Mouse (Mus musculus): Measurements from ENCODE around the gene 4933430I17Rik. TPM values are rescaled to one million over a fixed set of nuclear protein-coding genes. Genes with fewer than 3 reads are reported as not detected.

The 4933430I17Rik gene
- polyA plus RNA-seq, 1 experiment from 2014 or later: 1.5 TPM

DNA sequence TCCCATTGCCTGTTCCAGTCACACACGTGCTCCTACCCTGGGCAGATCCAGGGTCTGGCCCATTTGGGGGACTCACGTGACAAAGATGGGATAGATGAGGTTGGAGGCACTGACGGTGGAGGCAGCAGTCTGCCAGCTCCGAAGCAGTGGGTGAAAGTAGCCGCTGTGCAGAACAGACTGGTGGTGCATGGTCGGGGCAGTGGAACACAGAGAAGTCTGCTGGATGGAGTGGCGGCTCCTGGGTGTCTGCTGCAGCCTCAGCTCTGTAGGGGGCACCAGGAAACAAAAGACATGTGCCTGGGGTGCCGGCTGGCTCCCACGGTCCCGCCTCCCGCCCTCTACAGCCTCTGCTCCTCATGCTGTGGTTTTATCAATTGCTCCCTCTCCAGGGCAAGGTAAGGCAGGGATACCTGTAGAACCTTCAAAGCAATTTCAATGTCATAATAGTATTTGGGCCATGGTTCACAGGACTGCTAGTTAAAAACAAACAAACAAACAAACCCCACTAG, 11.1 kb upstream of the 4933430I17Rik start:
- Histone ChIP-seq H3K36me3 (peaks cover 51% of the 10 kb centered on the region), H3K9me3 (replicated peaks) (no peaks in the 10 kb centered on the region)

DNA sequence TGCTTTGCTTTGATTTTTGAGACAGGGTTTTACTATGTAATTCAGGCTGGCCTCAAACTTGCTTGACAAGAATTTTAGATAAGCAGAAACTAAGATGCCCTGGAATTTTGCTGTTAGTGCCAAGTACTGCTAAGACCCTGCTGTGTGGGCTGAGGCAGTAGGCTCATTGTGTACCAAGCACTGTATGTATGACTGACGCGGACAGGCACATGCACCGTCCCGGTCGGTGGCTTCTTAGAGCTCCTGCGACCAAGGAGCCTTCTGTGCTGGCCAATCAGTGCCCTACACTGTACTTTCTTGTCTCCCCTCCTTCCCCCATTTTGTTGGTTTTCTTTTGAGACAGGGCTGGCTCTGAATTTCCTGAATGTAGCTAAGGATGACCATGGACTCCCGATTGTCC, 10.2 kb upstream of the 4933430I17Rik start:
- H3K36me3 ChIP-seq: peaks cover 42% of the 10 kb centered on the region
- H3K9me3 ChIP-seq (replicated peaks): no peaks in the 10 kb centered on the region
- WGBS: 93% methylated on average over 7 of the region's 7 CpGs
- no peak overlapping the region for H3K27ac ChIP-seq (replicated peaks)
- H3K4me3 ChIP-seq: 0 out of 2 replicates have a peak overlapping the region, but pooled peaks have one; percentile 36
- no peaks in the 10 kb centered on the region for H3K27me3 ChIP-seq (ENCODE audit: low read depth, poor library complexity, severe bottlenecking)
- DNase-seq (ENCODE audit: low spot score): no peak
- H3K4me1 ChIP-seq: peaks cover 34% of the 10 kb centered on the region

More for the DNA sequence above, 11.1 kb upstream of the 4933430I17Rik start:
- 48% methylated on average over 11 of the region's 11 CpGs for WGBS
- Histone ChIP-seq H3K27ac (replicated peaks) (no peak overlapping the region), H3K4me3 (no peak overlapping the region), H3K27me3 (ENCODE audit: low read depth, poor library complexity, severe bottlenecking) (no peaks in the 10 kb centered on the region), H3K4me1 (peaks cover 29% of the 10 kb centered on the region)
- no peak for DNase-seq (ENCODE audit: low spot score)

DNA sequence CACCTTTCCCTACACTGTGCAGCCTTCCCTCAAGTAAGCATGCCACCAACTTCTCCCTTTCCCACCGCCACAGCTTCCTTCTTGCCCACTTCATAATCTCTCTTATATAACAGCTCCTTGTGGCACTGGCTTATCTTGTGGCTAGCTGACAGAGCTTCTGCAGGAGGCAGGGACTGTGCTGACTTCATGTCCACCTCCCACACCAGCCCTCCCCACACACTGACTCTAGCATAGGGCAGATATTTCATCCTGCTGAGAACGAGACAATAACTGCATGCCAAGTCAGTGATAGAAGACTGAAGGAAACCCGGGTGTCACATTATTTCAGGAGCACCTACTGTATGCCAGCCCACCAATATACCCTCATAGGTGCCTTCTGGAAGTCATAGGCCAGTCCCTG, 9.7 kb upstream of the 4933430I17Rik start:
- Histone ChIP-seq H3K36me3 (peaks cover 37% of the 10 kb centered on the region), H3K9me3 (replicated peaks) (no peaks in the 10 kb centered on the region), H3K4me3 (peak overlapping the region; percentile 36; the same call in 1 of the 2 replicates), H3K4me1 (peaks cover 39% of the 10 kb centered on the region), H3K27ac (replicated peaks) (peak overlapping the region; percentile 59), H3K27me3 (ENCODE audit: low read depth, poor library complexity, severe bottlenecking) (no peaks in the 10 kb centered on the region)
- WGBS: 89% methylated on average over 3 of the region's 3 CpGs
- DNase-seq (ENCODE audit: low spot score): no peak

DNA sequence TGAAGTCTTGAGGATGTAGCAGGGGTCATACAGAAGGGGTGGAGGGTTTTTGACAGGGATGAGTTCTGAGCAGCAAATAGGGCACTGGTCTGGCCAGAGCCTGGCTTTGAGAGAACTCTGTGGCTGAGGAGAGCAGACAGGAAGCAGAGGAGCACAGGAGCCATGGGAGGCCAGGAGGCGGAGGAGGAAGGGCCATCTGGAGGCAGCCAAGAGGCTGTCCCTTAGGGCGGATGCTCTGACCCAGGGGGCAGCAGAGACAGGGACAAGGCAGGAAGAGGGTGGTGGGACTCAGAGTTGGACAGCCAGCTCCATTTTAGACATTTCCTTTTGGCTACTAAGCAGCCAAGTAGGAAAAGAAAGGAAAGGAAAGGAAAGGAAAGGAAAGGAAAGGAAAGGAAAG, 9.1 kb upstream of the 4933430I17Rik start:
- no peak for DNase-seq (ENCODE audit: low spot score)
- H3K4me3 ChIP-seq: peak overlapping the region; percentile 36
- H3K27me3 ChIP-seq (ENCODE audit: low read depth, poor library complexity, severe bottlenecking): no peaks in the 10 kb centered on the region
- peak overlapping the region; percentile 59 for H3K27ac ChIP-seq (replicated peaks)
- WGBS: 49% methylated on average over 2 of the region's 2 CpGs
- peaks cover 31% of the 10 kb centered on the region for H3K36me3 ChIP-seq
- H3K9me3 ChIP-seq (replicated peaks): no peaks in the 10 kb centered on the region
- H3K4me1 ChIP-seq: peaks cover 44% of the 10 kb centered on the region

DNA sequence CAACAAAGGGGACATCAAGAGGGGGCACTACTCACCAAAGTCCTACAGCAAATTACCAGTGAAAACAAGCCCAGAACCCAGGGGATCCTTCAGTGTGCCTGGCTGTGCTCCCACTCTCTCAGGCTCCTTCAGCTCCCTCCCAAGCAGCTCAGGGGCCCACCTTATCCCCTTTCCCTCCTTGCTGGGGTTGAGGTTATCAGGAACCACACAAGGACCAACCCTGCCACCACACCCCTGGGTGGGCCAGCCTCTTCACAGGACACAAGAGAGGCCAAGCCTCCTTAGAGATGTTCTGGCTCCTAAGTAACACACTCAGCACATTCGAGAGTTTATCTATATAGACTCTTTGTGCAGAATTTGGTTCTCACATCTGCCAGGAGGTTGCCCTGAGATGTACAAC, 8.6 kb upstream of the 4933430I17Rik start:
- H3K4me3 ChIP-seq: peak overlapping the region; percentile 36; the same call in 1 of the 2 replicates
- WGBS: 86% methylated on average over 1 of the region's 1 CpGs
- peak overlapping the region; percentile 59 for H3K27ac ChIP-seq (replicated peaks)
- peaks cover 26% of the 10 kb centered on the region for H3K36me3 ChIP-seq
- peaks cover 44% of the 10 kb centered on the region for H3K4me1 ChIP-seq
- H3K27me3 ChIP-seq (ENCODE audit: low read depth, poor library complexity, severe bottlenecking): no peaks in the 10 kb centered on the region
- DNase-seq (ENCODE audit: low spot score): no peak
- no peaks in the 10 kb centered on the region for H3K9me3 ChIP-seq (replicated peaks)

DNA sequence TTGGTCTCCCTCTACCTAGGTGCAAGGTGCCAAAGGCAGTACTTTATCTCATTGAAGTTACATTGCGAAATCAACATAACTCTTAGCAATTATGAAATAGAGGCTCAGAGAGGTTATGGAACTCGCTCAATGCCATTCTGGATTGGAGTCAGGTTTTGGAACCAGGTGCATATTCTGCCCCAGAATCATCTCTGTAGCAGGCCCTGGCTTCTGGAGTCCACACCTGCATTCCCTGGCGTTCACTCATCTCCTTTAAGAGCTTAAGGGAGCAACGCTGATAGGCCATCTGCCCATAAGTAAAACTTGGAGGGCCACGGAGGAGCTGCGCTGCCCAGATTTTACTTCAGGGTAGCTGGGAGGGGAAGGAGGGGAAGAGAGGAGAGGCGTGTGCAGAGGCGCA, 8.1 kb upstream of the 4933430I17Rik start:
- WGBS: 96% methylated on average over 8 of the region's 8 CpGs
- Histone ChIP-seq H3K9me3 (replicated peaks) (no peaks in the 10 kb centered on the region), H3K4me1 (peaks cover 44% of the 10 kb centered on the region), H3K27ac (replicated peaks) (no peak overlapping the region), H3K27me3 (ENCODE audit: low read depth, poor library complexity, severe bottlenecking) (no peaks in the 10 kb centered on the region), H3K36me3 (peaks cover 26% of the 10 kb centered on the region), H3K4me3 (no peak overlapping the region)
- no peak for DNase-seq (ENCODE audit: low spot score)

DNA sequence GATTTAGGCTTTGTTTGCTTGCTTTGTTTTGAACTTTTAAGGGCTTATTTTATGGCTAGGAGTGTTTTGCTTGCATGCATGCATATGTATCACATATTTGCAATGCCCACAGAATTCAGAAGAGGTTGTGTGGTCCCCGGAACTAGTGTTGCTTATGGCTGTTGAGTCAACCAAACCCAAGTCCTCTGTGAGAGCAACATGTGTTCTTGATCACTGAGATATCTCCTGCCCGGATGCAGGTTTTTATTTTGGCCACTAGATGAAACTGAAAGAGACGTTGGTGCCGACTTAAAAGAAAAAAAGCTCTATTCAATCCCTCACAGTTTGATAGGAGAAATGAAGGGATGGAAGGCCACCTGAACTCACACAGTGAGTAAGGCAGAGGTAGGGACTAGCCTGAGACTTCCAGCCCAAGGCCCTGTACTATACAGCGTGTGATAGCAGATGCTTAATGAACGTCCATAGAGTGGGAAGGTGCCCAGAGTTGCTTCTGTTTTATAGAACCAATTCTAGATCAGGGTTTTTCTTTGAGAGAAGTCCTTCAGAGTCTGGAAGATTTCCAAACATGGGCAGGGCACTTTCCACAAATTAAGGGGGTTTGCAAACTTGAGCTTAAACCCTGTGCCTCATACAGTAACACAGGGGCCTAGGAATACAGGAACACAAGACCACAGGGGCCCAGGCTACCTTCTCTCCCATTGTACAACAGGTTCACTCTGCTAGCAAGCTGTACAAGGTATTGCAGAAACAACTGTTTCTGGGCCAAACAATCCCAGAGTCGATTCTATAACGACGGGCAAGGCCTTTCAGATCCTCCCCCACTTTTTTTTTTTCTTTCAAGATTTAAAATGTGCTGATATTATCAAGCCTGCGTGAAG, 7.4 kb upstream of the 4933430I17Rik start:
- Histone ChIP-seq H3K27ac (replicated peaks) (no peak overlapping the region), H3K4me1 (peaks cover 44% of the 10 kb centered on the region), H3K4me3 (peak overlapping the region; percentile 82; the same call in 1 of the 2 replicates), H3K9me3 (replicated peaks) (no peaks in the 10 kb centered on the region), H3K27me3 (ENCODE audit: low read depth, poor library complexity, severe bottlenecking) (no peaks in the 10 kb centered on the region), H3K36me3 (peaks cover 26% of the 10 kb centered on the region)
- no peak for DNase-seq (ENCODE audit: low spot score)
- WGBS: 86% methylated on average over 10 of the region's 10 CpGs

DNA sequence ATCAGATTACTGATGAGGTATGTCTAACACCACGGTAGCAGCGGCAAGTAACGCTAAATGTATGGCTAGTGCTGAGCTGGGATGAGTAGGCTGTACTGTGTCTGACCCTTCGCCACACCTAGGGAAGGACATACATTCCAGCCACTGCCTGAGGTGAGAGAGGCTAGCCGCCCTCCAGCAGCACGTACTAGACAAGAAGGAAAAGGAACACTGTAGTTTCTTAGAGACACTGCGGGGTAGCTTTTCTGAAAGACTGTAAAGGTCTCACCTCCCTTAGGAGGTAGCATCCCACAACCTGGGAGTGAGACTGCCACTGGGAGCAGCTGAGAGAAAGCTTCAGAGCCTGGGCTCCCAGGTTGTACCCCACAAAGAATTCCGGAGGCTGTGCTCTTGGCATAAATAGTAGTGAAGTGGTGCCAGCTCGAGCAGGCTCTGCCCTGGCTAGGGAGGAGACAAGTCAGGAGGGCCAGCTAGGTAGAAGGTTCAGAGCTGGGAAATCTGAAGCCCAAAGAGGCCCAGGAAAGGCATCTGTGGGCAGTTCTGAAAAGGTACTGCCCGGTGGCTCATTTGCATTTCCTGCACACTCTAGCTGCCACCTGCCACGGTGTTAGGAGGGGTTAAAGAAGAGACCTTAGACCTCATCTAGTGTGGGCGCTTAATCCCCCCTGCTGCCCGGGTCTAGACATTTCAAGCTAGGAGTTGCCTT, 6.6 kb upstream of the 4933430I17Rik start:
- peak overlapping the region; percentile 82 for H3K4me3 ChIP-seq
- WGBS: 59% methylated on average over 13 of the region's 13 CpGs
- peak overlapping the region; percentile 91 for H3K27ac ChIP-seq (replicated peaks)
- no peaks in the 10 kb centered on the region for H3K27me3 ChIP-seq (ENCODE audit: low read depth, poor library complexity, severe bottlenecking)
- DNase-seq (ENCODE audit: low spot score): no peak
- no peaks in the 10 kb centered on the region for H3K9me3 ChIP-seq (replicated peaks)
- peaks cover 48% of the 10 kb centered on the region for H3K4me1 ChIP-seq
- H3K36me3 ChIP-seq: peaks cover 26% of the 10 kb centered on the region

DNA sequence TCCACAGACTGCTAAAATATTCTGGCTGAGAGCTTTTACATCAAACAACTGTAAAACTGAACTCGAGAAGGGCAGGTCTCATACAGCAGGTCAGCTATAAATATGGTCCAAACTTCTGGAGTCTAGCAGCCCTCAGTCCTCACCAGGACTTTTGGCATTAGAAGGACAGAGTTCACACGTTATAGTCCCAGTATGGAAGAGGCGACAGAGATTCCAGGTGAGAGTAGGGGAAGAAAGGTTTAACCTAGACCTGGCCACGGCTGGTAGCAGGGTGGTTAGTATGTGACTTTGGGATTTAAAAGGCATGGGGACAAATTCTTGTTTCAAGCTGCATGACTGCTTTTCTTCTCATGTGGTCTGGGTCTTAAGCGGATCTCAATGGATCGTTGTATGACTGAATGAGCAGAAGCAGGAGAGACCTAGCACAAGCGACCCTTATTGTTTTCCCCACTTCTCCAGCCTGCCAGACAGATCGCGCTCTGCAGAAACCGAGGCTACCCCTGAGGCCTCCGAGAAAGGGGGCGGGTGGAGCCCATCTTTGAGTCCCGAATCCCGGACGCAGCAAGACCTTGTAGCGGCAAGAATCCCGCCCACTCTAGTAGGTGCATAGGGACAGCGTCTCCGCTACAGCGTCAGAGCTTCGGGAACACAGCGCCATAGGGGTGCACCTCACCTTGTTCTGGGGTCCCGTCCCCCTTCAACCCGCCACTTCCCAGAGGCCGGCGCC, 5.9 kb upstream of the 4933430I17Rik start:
- H3K27me3 ChIP-seq (ENCODE audit: low read depth, poor library complexity, severe bottlenecking): no peaks in the 10 kb centered on the region
- H3K27ac ChIP-seq (replicated peaks): peak overlapping the region; percentile 91
- peak overlapping the region; percentile 82 for H3K4me3 ChIP-seq
- peaks cover 24% of the 10 kb centered on the region for H3K36me3 ChIP-seq
- WGBS: 2% methylated on average over 26 of the region's 26 CpGs
- no peaks in the 10 kb centered on the region for H3K9me3 ChIP-seq (replicated peaks)
- H3K4me1 ChIP-seq: peaks cover 55% of the 10 kb centered on the region
- DNase-seq (ENCODE audit: low spot score): no peak

DNA sequence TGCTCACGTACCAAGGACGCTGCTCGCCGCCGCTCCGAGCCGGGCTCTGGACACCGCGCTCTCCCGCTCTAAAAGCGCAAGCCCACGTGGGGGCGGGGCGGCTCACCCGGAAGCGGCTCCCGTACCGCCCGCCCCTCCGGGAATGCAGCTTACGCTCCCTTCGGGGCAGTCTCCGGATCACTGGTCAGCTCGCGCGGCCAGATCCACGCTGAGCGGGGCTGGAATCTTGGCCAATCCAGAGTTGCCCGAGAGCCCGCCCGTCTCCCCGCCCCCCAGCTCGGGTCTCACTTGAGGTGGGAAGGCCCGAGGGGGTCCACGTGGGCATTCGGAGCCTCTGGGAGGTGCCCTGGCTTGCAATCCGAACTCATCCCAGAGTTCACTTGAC, 5.3 kb upstream of the 4933430I17Rik start, which contains the start of gene Alad:
Alad (minus strand) TSS at position 70 of the 385 bp plus-strand sequence.
- peaks cover 59% of the 10 kb centered on the region for H3K4me1 ChIP-seq
- H3K27ac ChIP-seq (replicated peaks): peak within 1 kb of the TSS; percentile 91
- peaks cover 24% of the 10 kb centered on the region for H3K36me3 ChIP-seq
- no peaks in the 10 kb centered on the region for H3K9me3 ChIP-seq (replicated peaks)
- WGBS: under 1% methylated on average over 37 of the region's 37 CpGs
- no peaks in the 10 kb centered on the region for H3K27me3 ChIP-seq (ENCODE audit: low read depth, poor library complexity, severe bottlenecking)
- peak within 1 kb of the TSS; percentile 82 for H3K4me3 ChIP-seq
- peak; percentile 90 for DNase-seq (ENCODE audit: low spot score)

DNA sequence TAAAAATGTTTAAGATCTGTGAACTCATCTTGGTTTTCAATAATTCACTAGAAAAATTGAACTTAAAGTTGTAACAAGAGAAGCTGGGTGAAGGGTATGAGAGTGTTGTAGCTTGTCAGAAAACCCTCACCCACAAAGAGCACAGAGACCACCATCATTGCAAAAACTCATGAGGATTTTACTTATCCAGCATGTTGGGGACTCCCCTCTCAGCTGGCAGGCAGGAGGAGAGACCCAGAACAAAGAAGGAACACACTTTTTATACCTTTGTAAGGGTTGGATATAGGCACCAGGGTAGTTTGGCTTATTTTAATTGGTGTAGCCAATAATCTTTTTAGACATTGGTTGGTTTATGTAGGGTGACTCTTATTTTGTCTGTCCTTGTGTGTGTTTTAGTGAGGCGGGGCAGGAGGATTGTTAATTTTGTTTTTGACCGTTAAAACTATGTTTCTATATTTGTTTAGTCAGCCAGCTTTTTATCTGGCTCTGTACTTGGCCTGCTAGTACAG, 4.2 kb upstream of the 4933430I17Rik start:
- peaks cover 24% of the 10 kb centered on the region for H3K36me3 ChIP-seq
- peak overlapping the region; percentile 82; the same call in 1 of the 2 replicates for H3K4me3 ChIP-seq
- WGBS: 91% methylated on average over 2 of the region's 2 CpGs
- no peak for DNase-seq (ENCODE audit: low spot score)
- H3K27ac ChIP-seq (replicated peaks): no peak overlapping the region
- peaks cover 53% of the 10 kb centered on the region for H3K4me1 ChIP-seq
- H3K9me3 ChIP-seq (replicated peaks): no peaks in the 10 kb centered on the region
- no peaks in the 10 kb centered on the region for H3K27me3 ChIP-seq (ENCODE audit: low read depth, poor library complexity, severe bottlenecking)

DNA sequence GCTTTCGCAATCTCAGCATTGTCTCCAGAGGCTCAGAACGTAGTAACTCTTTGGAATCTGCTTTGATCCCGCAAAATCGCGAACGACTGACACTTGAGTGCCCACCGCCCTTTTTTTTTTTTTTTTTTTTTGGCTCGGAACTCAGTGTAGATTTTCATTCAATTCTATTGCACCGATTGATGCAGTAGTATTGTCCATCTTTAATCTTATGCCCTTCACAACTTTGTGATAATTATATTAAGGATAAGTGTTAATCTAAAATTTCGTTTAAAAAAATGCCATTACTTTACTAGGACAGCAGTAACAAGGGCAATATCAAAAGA, 281 bp downstream of the 4933430I17Rik start:
- H3K9me3 ChIP-seq (replicated peaks): no peaks in the 10 kb centered on the region
- H3K4me1 ChIP-seq: peaks cover 21% of the 10 kb centered on the region
- WGBS: 2% methylated on average over 10 of the region's 10 CpGs
- H3K27ac ChIP-seq (replicated peaks): peak overlapping the region; percentile 98
- DNase-seq (ENCODE audit: low spot score): no peak
- no peaks in the 10 kb centered on the region for H3K27me3 ChIP-seq (ENCODE audit: low read depth, poor library complexity, severe bottlenecking)
- peak overlapping the region; percentile 92 for H3K4me3 ChIP-seq
- H3K36me3 ChIP-seq: peaks cover 24% of the 10 kb centered on the region
